Mouse (Mus musculus): Measurements from ENCODE around the gene Scgb1a1. TPM values are rescaled to one million over a fixed set of nuclear protein-coding genes. Genes with fewer than 3 reads are reported as not detected.
A peak's percentile ranks its signal among the peaks of the same experiment; 100 is the strongest.

Scgb1a1 gene
- total and polyA plus RNA-seq, 2 experiments from 2014 or later, result not detected

DNA sequence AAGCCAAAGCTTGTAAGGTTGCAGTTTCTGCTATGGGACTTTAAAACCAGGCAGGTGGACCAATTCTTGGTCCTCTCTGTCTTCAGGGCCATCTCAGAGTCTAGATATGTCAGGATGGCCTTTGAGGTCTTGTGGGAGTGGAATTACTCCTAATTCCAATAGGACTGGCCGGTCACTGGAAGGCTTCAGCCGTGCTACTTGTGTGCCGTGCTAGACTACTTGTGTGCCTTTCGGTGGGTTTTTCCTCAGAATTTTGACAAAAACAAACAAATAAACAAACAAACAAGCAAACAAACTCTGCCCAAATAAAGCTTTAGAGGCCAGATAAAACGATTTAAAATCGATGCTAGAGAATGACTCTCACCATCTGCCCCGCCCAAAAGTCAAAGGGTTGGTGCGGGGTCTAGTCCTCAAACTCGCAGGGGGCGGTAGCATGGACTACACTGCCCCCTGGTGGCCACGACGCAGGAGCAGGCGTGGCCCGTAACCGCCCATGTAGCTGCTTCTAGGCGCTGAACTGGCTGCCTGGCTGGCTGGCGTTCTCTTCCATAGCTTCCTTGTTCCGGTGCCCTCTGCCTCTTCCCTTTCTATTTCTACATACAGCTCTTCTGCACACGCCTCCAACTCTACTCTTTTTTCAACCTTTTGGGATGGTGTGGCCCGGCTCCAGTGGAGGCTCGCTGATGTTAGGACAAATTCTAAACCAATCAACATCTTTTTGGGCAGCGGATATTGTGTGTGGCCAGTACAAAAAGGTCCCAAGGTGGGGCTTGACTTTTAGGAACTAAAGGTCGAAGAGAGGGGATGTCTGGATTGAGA is 5.4 kb downstream of the Scgb1a1 start:
- Histone ChIP-seq H3K27ac (ENCODE audit: low read depth, low read length) (no peak overlapping the region), H3K4me2 (ENCODE audit: low read depth) (peak overlapping the region; percentile 31), H3K9me3 (ENCODE audit: low read length) (no peaks in the 10 kb centered on the region), H3K9ac (peak overlapping the region; percentile 6; the same call in 1 of the 2 replicates), H3K4me3 (ENCODE audit: low read depth, low read length) (no peak overlapping the region), H3K36me3 (ENCODE audit: insufficient read depth) (no peaks in the 10 kb centered on the region), H3K27me3 (ENCODE audit: insufficient read depth, low read length) (no peaks in the 10 kb centered on the region), H3K4me1 (ENCODE audit: insufficient read depth) (no peaks in the 10 kb centered on the region)
- WGBS, result 16% methylated on average over 23 of the region's 23 CpGs
- peak; percentile 98 for ATAC-seq
- peak; percentile 88 for DNase-seq
- peak; percentile 94 for TF ChIP-seq CTCF (IDR thresholded peaks at IDR 0.05; ENCODE audit: low read depth)

- TF ChIP-seq CTCF (IDR thresholded peaks at IDR 0.05; ENCODE audit: low read depth), result no peak
- Histone ChIP-seq H3K27ac (ENCODE audit: low read depth, low read length) (no peak overlapping the region), H3K36me3 (ENCODE audit: insufficient read depth) (no peaks in the 10 kb centered on the region), H3K27me3 (ENCODE audit: insufficient read depth, low read length) (no peaks in the 10 kb centered on the region), H3K4me3 (ENCODE audit: low read depth, low read length) (no peak overlapping the region), H3K4me2 (ENCODE audit: low read depth) (no peak overlapping the region), H3K9me3 (ENCODE audit: low read length) (no peaks in the 10 kb centered on the region), H3K4me1 (ENCODE audit: insufficient read depth) (no peaks in the 10 kb centered on the region), H3K9ac (peak overlapping the region; percentile 6; the same call in 1 of the 2 replicates)
- DNase-seq (no peak), ATAC-seq (peak; percentile 10; the same call in 1 of the 2 replicates)
- WGBS, result 87% methylated on average over 14 of the region's 14 CpGs
Observed at GRCm38 (mm10) chr19:9081311-9082190, 6.2 kb downstream of the Scgb1a1 start.

GRCm38 (mm10) chr19:9079916-9080315 is 7.8 kb downstream of the Scgb1a1 start:
- Histone ChIP-seq H3K36me3 (ENCODE audit: insufficient read depth) (no peaks in the 10 kb centered on the region), H3K27ac (ENCODE audit: low read depth, low read length) (no peak overlapping the region), H3K4me1 (ENCODE audit: insufficient read depth) (no peaks in the 10 kb centered on the region), H3K4me2 (ENCODE audit: low read depth) (no peak overlapping the region), H3K4me3 (ENCODE audit: low read depth, low read length) (no peak overlapping the region), H3K9me3 (ENCODE audit: low read length) (no peaks in the 10 kb centered on the region), H3K27me3 (ENCODE audit: insufficient read depth, low read length) (no peaks in the 10 kb centered on the region), H3K9ac (no peak overlapping the region)
- ATAC-seq, result no peak
- 34% methylated on average over 7 of the region's 7 CpGs for WGBS
- DNase-seq, result no peak
- TF ChIP-seq CTCF (IDR thresholded peaks at IDR 0.05; ENCODE audit: low read depth), result no peak

GRCm38 (mm10) chr19:9076982-9077660 is 10.6 kb downstream of the Scgb1a1 start:
- TF ChIP-seq CTCF (IDR thresholded peaks at IDR 0.05; ENCODE audit: low read depth), result no peak
- Histone ChIP-seq H3K4me1 (ENCODE audit: insufficient read depth) (no peaks in the 10 kb centered on the region), H3K27ac (ENCODE audit: low read depth, low read length) (no peak overlapping the region), H3K9me3 (ENCODE audit: low read length) (no peaks in the 10 kb centered on the region), H3K9ac (no peak overlapping the region), H3K4me2 (ENCODE audit: low read depth) (no peak overlapping the region), H3K27me3 (ENCODE audit: insufficient read depth, low read length) (no peaks in the 10 kb centered on the region), H3K36me3 (ENCODE audit: insufficient read depth) (no peaks in the 10 kb centered on the region), H3K4me3 (ENCODE audit: low read depth, low read length) (no peak overlapping the region)
- no peak for ATAC-seq
- 82% methylated on average over 4 of the region's 4 CpGs for WGBS
- no peak for DNase-seq

DNA sequence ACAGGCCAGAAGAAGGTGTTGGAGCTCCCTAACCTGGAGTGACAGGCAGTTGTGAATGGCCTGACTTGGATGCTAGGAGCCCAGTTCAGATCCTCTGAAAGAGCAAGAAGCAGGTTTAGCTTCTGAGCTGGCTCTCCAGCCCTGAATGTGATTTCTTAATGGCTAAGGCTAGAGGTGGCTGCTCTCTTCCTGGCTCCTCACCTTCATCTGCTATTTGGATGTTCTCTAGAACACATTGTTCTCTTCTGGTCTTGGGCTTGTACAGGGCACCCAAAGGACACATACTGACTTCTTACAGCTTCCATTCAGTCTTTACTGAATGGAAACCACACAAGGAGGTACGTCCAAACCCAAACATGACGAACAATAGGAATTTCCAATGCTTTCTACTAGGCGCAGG is 11.7 kb downstream of the Scgb1a1 start:
- Histone ChIP-seq H3K9me3 (ENCODE audit: low read length) (no peaks in the 10 kb centered on the region), H3K9ac (no peak overlapping the region), H3K4me2 (ENCODE audit: low read depth) (no peak overlapping the region), H3K36me3 (ENCODE audit: insufficient read depth) (no peaks in the 10 kb centered on the region), H3K27me3 (ENCODE audit: insufficient read depth, low read length) (no peaks in the 10 kb centered on the region), H3K4me3 (ENCODE audit: low read depth, low read length) (no peak overlapping the region), H3K27ac (ENCODE audit: low read depth, low read length) (no peak overlapping the region), H3K4me1 (ENCODE audit: insufficient read depth) (peaks cover 5% of the 10 kb centered on the region; the same call in 1 of the 2 replicates)
- 88% methylated on average over 3 of the region's 3 CpGs for WGBS
- DNase-seq (no peak), ATAC-seq (no peak)
- TF ChIP-seq CTCF (IDR thresholded peaks at IDR 0.05; ENCODE audit: low read depth), result no peak

DNA sequence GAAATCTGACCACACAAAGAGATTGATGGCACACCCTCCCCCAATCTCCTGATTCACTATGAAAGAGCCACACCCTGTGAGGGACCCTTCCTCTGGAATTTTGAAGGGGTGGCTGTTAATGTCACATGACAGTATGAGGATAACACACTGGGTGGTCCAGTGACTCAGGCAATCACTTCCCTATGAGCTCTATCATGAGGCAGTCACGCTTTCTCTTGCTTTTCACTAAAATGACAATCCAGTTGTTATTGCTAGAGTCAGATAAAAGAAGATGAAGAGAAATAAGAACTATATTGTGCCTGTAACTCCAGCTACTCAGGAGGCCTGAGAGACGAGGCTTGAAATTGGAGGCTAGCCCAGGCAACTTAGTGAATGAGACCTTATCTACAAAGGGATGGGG is 12.2 kb downstream of the Scgb1a1 start:
- H3K27me3 ChIP-seq (ENCODE audit: insufficient read depth, low read length), result no peaks in the 10 kb centered on the region
- ATAC-seq, result no peak
- 64% methylated on average over 2 of the region's 2 CpGs for WGBS

More for the DNA sequence above, 12.2 kb downstream of the Scgb1a1 start:
- no peaks in the 10 kb centered on the region for H3K9me3 ChIP-seq (ENCODE audit: low read length)
- TF ChIP-seq CTCF (IDR thresholded peaks at IDR 0.05; ENCODE audit: low read depth), result no peak
- H3K4me3 ChIP-seq (ENCODE audit: low read depth, low read length), result no peak overlapping the region
- no peak overlapping the region for H3K27ac ChIP-seq (ENCODE audit: low read depth, low read length)
- peaks cover 6% of the 10 kb centered on the region; the same call in 1 of the 2 replicates for H3K4me1 ChIP-seq (ENCODE audit: insufficient read depth)
- no peak overlapping the region for H3K9ac ChIP-seq
- DNase-seq, result no peak
- H3K36me3 ChIP-seq (ENCODE audit: insufficient read depth), result no peaks in the 10 kb centered on the region
- no peak overlapping the region for H3K4me2 ChIP-seq (ENCODE audit: low read depth)
